11 mouse cellular contexts compared by ENCODE assay signal in genomic region chr5:23672136-23672535, GRCm38 (mm10). TPM values are rescaled to one million over a fixed set of nuclear protein-coding genes. Genes with fewer than 3 reads are reported as not detected.
A peak's percentile ranks its signal among the peaks of the same experiment; 100 is the strongest.
DNase-seq lines count a peak whose midpoint lies in the region; ATAC-seq and TF ChIP-seq lines count a peak whose summit lies in the region.
"Had no signal": no experiment of that assay in that cellular context is flagged by ENCODE, and none has a peak within 500 bp of the region (broad histone marks: within the 10 kb centered on the region; RNA-seq: fewer than 3 reads in every experiment).

No protein-coding gene starts in this region.

- H3K4me1 ChIP-seq in kidney, adult 2 months (ENCODE audit: control insufficient read depth, insufficient read depth, low read length) = no peaks in the 10 kb centered on the region; the same call in 1 of the 2 replicates
- peaks cover 7% of the 10 kb centered on the region; the same call in 1 of the 2 replicates for H3K4me1 ChIP-seq in heart, embryonic 12.5 days (replicated peaks)

- ATAC-seq in heart, embryonic 12.5 days (ENCODE audit: insufficient number of reproducible peaks, low FRiP score) = no peak
- no peak for ATAC-seq in activated CD4-positive, CD25-positive, alpha-beta regulatory T cell, adult 4 months
- ATAC-seq: hindbrain, postnatal 0 days had no signal

- H3K27ac ChIP-seq in kidney, adult 2 months (ENCODE audit: insufficient read depth, low read depth, low read length) = no peak overlapping the region
- H3K27ac ChIP-seq in heart, embryonic 12.5 days (ENCODE audit: poor library complexity, severe bottlenecking) = no peak overlapping the region
- H3K27ac ChIP-seq: hindbrain, postnatal 0 days; liver, embryonic 14.5 days had no signal

- no peaks in the 10 kb centered on the region for H3K36me3 ChIP-seq in kidney, adult 2 months (ENCODE audit: control insufficient read depth, insufficient read depth, low read length)
- H3K36me3 ChIP-seq in heart, embryonic 12.5 days = 0 out of 2 replicates have a peak, but pooled peaks cover 4% of the 10 kb centered on the region

- no peaks in the 10 kb centered on the region for H3K27me3 ChIP-seq in kidney, adult 2 months (replicated peaks; ENCODE audit: control insufficient read depth, insufficient read depth, low read length)
- no peaks in the 10 kb centered on the region for H3K27me3 ChIP-seq in heart, embryonic 12.5 days (replicated peaks)

- no peak overlapping the region for H3K9ac ChIP-seq in heart, embryonic 12.5 days
- H3K9ac ChIP-seq: liver, embryonic 14.5 days had no signal

- H3K4me2 ChIP-seq in heart, embryonic 12.5 days = peak overlapping the region; percentile 7; the same call in 1 of the 2 replicates

- WGBS in kidney, adult 2 months = 49% methylated on average over 7 of the region's 7 CpGs
- WGBS in heart, embryonic 12.5 days = 49% methylated on average over 7 of the region's 7 CpGs

- TF ChIP-seq POLR2A in kidney, adult 2 months (IDR thresholded peaks at IDR 0.05; ENCODE audit: low read depth, low read length) = no peak

- peak; percentile 22 for DNase-seq in kidney, adult 2 months
- no peak for DNase-seq in kidney, adult 18-20 months
- peak; percentile 14 for DNase-seq in adrenal gland, postnatal 25 days
- peak; percentile 51 for DNase-seq in lung, postnatal 10 days
- no peak for DNase-seq in cerebellum, adult 9-11 months
- DNase-seq in frontal cortex, adult 2 months (ENCODE audit: extremely low spot score in 1 of 2, low spot score in 1 of 2) = no peak

- no peak overlapping the region for H3K4me3 ChIP-seq in kidney, adult 2 months (ENCODE audit: insufficient read depth, low read depth, low read length)
- H3K4me3 ChIP-seq in heart, embryonic 12.5 days = no peak overlapping the region
- H3K4me3 ChIP-seq: erythroblast, embryonic 14.5 days had no signal

- H3K9me3 ChIP-seq in heart, embryonic 12.5 days (replicated peaks) = no peaks in the 10 kb centered on the region

- TF ChIP-seq CTCF in kidney, adult 2 months (conservative IDR thresholded peaks at IDR 0.05; ENCODE audit: insufficient read depth, insufficient read length, low read depth, low read length) = no peak

RNA-seq across cellular contexts. Expression of gene Srpk2, which starts 12.3 kb away (rescaled TPM):
- polyA plus RNA-seq in kidney, adult 2 months (2012; rRNA removed) = 6.2 and 6.6 TPM in 2 replicates
- total RNA-seq in adrenal gland, postnatal 25 days (2021) = 38.9 and 57.0 TPM in 2 replicates
- polyA plus RNA-seq in heart, embryonic 12.5 days (2016; fragmentation: Nextera tagmentation; extraction: Ambion mirVana) = 48.0 and 50.1 TPM in 2 replicates
- polyA plus RNA-seq in activated CD4-positive, CD25-positive, alpha-beta regulatory T cell, adult 4 months (2017; shearing (Covaris generic)) = 10 to 100 TPM; 74.3 to 80.2 TPM
- 86.6 and 90.8 TPM in 2 replicates for polyA plus RNA-seq in frontal cortex, adult 2 months (2012; rRNA removed)

Comparison
In these comparisons a context has a peak if more than half of its experiments do, and no peak if none do; other contexts are left out.
1. DNase-seq: peak in kidney, adult 2 months (single experiment), adrenal gland, postnatal 25 days (single experiment) and lung, postnatal 10 days (single experiment); none in kidney, adult 18-20 months (single experiment), cerebellum, adult 9-11 months (single experiment) and frontal cortex, adult 2 months (0 of 2).